Mouse (Mus musculus) kidney, adult 2 months (tissue): ENCODE results near the gene Thpo. TPM values are rescaled to one million over a fixed set of nuclear protein-coding genes. Genes with fewer than 3 reads are reported as not detected.

Source experiments
- DNase-seq: peaks from one replicate; pipeline ENCODE4 v3.0.0; 2021
- H3K27ac ChIP-seq: fragments of 200-500 bp; 2 replicates; pipeline ENCODE4 v1.5.1; 2012; ENCODE audit warnings: low read depth, low read length, control low read depth, inconsistent platforms; ENCODE audit not compliant: insufficient read depth
- H3K27me3 ChIP-seq: fragments of 200-500 bp; replicated peaks from 2 replicates; pipeline ENCODE4 v1.6.1; 2012; ENCODE audit warnings: mild to moderate bottlenecking, moderate library complexity, low read length, inconsistent platforms; ENCODE audit not compliant: control insufficient read depth, insufficient read depth
- H3K36me3 ChIP-seq: fragments of 200-500 bp; 2 replicates; pipeline ENCODE4 v1.6.1; 2012; ENCODE audit warnings: mild to moderate bottlenecking, moderate library complexity, low read length, inconsistent platforms; ENCODE audit not compliant: control insufficient read depth, insufficient read depth
- H3K4me1 ChIP-seq: fragments of 200-500 bp; 2 replicates; pipeline ENCODE4 v1.6.1; 2011; ENCODE audit warnings: low read length; ENCODE audit not compliant: control insufficient read depth, insufficient read depth
- H3K4me3 ChIP-seq: fragments of 200-500 bp; 2 replicates; pipeline ENCODE4 v1.5.1; 2011; ENCODE audit warnings: mild to moderate bottlenecking, low read depth, low read length, control low read depth; ENCODE audit not compliant: insufficient read depth
- CTCF ChIP-seq: fragments of 200-500 bp; conservative IDR thresholded peaks from 2 replicates; pipeline ENCODE4 v1.5.1; 2011; ENCODE audit warnings: low read depth, mild to moderate bottlenecking, control low read depth, low read length, moderate library complexity, mixed read lengths; ENCODE audit not compliant: insufficient read depth, insufficient read length
- POLR2A ChIP-seq: fragments of 200-500 bp; IDR thresholded peaks from one replicate; pipeline ENCODE4 v1.6.1; 2011; ENCODE audit warnings: low read depth, low read length, control low read depth
- WGBS: fragments of 180-500 bp; shearing (Covaris S2); methylation state at CpG from one replicate; pipeline ENCODE4 v1.1.7; 2018; 5-methylcytosine and 5-hydroxymethylcytosine counted together
- polyA plus RNA-seq: library from polyadenylated mRNA; depleted of rRNA; stranded (reverse); fragments of >200 nt; gene quantifications from 2 replicates; pipeline ENCODE4 v1.2.3, GENCODE M21; 2012; rRNA removed

Thpo gene
- 17.1 and 17.7 TPM in 2 replicates for polyA plus RNA-seq

DNA sequence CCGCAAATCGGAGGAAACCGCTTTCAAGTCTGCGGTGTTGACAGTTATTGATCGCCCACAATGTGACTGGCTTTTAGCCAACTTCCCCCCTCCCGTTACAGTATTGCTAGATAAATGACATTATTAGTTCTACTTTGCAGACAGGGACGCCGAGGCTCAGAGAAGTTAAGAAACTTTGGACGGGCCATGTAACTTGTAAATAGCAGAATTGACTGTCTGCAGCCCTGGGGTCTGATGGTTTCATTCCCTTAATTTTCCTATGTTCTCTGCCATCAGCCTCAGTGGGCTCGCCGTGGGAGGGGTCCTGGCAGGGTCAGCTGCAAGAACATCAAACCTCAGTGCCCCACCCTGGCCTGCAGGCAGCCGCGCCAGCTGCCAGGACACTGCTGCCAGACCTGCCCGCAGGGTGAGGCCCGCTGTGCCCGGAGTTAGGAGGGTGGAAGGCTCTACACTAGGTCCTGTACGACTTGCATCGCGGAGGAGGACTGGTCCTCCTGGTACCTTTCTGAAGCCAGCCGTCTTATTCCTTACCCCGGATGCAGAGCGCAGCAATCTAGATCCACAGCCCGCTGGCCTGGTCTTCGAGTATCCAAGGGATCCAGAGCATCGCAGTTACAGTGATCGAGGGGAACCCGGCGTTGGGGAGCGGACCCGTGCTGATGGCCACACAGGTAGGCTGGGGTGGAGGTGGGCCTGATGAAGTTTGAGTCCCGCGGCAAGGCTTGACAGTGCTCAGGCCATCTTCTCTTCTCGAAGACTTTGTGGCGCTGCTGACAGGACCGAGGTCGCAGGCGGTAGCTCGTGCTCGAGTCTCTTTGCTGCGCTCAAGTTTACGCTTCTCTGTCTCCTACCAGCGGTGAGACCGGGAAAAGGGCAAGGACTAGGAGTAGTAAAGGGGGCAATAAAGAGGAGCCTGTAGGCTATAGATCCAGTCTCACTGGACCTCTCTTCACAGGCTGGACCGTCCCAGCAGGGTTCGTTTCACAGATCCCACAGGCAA, at the start of gene Thpo:
Gene Thpo, minus strand, starts transcription at position 781 of the 1,000 bp plus-strand sequence.
- Histone ChIP-seq H3K36me3 (no peaks in the 10 kb centered on the region), H3K4me3 (peak within 1 kb of the TSS; percentile 58), H3K4me1 (no peaks in the 10 kb centered on the region; the same call in 1 of the 2 replicates), H3K27ac (no peak within 1 kb of the TSS), H3K27me3 (no peaks in the 10 kb centered on the region)
- TF ChIP-seq CTCF = no peak
- no peak for TF ChIP-seq POLR2A
- 13% methylated on average over 45 of the region's 45 CpGs for WGBS
- DNase-seq = no peak

- Histone ChIP-seq H3K4me3 (no peak overlapping the region), H3K36me3 (no peaks in the 10 kb centered on the region), H3K27me3 (no peaks in the 10 kb centered on the region), H3K27ac (no peak overlapping the region), H3K4me1 (no peaks in the 10 kb centered on the region; the same call in 1 of the 2 replicates)
- 68% methylated on average over 2 of the region's 2 CpGs for WGBS
- TF ChIP-seq CTCF (no peak), POLR2A (no peak)
- peak; percentile 50 for DNase-seq
These were observed 49.6 kb upstream of the Thpo start for GRCm38 (mm10) chr16:20783891-20784290.

DNA sequence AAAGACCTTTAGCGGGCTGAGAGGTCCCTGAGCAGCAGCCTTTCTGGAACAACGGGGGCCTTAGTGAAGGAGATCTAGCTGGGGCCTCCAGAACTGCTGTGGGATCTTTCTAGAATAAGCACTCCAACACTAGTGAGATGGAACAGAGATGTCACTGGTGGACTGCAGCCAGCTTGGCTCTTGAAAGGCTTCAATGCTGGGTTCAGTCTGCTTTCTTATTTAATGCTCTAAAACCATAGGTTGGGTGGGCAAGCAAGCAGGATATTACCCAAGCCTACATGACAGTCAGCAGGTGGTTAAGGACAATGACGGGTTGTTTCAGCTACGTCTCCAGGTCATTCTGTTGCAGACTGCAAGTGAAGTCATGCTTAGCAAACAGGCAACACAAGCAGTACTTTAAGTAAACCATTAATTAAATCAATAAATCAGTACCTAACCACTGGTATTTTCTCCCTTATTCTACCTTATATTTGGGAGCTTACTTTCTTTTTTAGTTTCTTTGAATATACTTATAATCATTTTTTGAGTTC, 46.9 kb upstream of the Thpo start:
- 47% methylated on average over 4 of the region's 4 CpGs for WGBS
- H3K4me3 ChIP-seq = no peak overlapping the region
- TF ChIP-seq POLR2A (no peak), CTCF (no peak)
- no peaks in the 10 kb centered on the region for H3K36me3 ChIP-seq
- H3K27me3 ChIP-seq = no peaks in the 10 kb centered on the region
- H3K4me1 ChIP-seq = no peaks in the 10 kb centered on the region; the same call in 1 of the 2 replicates
- peak overlapping the region; percentile 13; the same call in 1 of the 2 replicates for H3K27ac ChIP-seq
- peak; percentile 73 for DNase-seq

DNA sequence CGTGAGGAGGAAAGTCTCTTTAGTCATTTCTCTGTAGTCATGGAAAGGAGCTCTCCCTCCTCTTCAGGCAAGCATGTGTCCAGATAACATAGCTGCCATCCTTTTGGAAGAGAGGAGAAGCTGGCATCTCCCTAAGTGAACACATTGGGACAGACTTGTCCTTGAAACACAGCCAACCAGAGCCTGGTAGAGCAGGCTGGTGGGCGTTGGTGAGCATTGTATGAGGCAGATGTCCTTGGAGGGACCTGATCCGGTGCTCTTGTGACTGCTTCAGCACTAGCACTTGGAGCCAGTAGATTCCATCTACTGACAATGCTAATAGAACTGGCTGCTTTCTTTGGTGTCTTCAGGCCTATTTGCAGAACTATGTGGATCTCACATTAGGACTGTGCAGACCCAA, 45.5 kb upstream of the Thpo start:
- H3K27ac ChIP-seq = no peak overlapping the region
- DNase-seq = no peak
- no peaks in the 10 kb centered on the region for H3K27me3 ChIP-seq
- no peaks in the 10 kb centered on the region for H3K36me3 ChIP-seq
- 89% methylated on average over 3 of the region's 3 CpGs for WGBS
- TF ChIP-seq CTCF = no peak
- H3K4me3 ChIP-seq = no peak overlapping the region
- H3K4me1 ChIP-seq = no peaks in the 10 kb centered on the region; the same call in 1 of the 2 replicates

- Histone ChIP-seq H3K36me3 (no peaks in the 10 kb centered on the region), H3K27me3 (no peaks in the 10 kb centered on the region), H3K4me1 (no peaks in the 10 kb centered on the region), H3K27ac (no peak overlapping the region), H3K4me3 (no peak overlapping the region)
- WGBS = 59% methylated on average over 5 of the region's 5 CpGs
- DNase-seq = no peak
- no peak for TF ChIP-seq POLR2A
- TF ChIP-seq CTCF = no peak
These were observed 40.7 kb upstream of the Thpo start for GRCm38 (mm10) chr16:20775021-20775420.

DNA sequence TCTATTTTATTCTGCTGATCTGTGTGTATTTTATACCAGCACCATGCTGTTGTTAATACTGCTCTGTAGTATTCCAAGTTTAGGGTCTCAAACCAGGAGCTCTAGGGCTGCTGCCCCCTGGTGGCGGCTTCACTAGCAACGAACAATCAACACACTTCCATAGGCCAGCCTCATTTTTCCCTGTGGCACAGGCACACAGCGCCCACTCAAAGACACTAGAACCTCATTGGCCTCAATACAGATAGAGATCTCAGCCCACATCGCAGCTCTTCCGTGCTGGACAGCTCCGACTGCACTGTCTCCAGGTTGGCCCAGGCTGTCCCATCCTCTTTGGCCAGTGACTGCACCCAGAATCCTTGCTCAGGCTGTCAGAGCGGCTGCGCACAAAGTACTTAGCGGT, 30.9 kb upstream of the Thpo start:
- DNase-seq = peak; percentile 58
- Histone ChIP-seq H3K36me3 (no peaks in the 10 kb centered on the region), H3K27ac (no peak overlapping the region), H3K4me1 (no peaks in the 10 kb centered on the region), H3K27me3 (no peaks in the 10 kb centered on the region), H3K4me3 (no peak overlapping the region)
- TF ChIP-seq POLR2A (no peak), CTCF (peak; percentile 64)
- WGBS = 49% methylated on average over 9 of the region's 9 CpGs

DNA sequence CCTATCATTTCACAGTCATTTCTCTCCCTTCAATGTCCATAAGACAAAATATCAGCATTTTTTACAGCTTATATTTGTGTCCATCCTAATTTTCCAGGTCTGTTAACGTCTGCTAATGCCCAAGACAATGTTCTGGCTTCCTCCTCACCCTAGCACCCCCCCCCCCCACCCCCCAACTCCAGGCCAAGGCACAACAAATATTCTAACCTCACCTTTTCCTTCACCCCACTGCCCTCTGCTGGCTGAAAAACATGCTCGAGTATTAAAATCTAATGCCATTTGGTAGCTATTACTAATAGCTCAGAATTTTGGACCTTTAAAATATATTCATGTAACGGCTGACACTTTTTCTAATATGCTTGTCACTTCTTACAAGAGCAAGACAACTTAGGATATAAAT, 27.4 kb upstream of the Thpo start:
- peak; percentile 25; the same call in 1 of the 2 replicates for TF ChIP-seq CTCF
- no peak for TF ChIP-seq POLR2A
- Histone ChIP-seq H3K36me3 (no peaks in the 10 kb centered on the region), H3K27me3 (no peaks in the 10 kb centered on the region), H3K4me1 (no peaks in the 10 kb centered on the region), H3K27ac (no peak overlapping the region), H3K4me3 (no peak overlapping the region)
- DNase-seq = peak; percentile 60
- WGBS = 5% methylated on average over 3 of the region's 3 CpGs
